27 mouse cellular contexts compared by ENCODE assay signal in the genomic region with DNA sequence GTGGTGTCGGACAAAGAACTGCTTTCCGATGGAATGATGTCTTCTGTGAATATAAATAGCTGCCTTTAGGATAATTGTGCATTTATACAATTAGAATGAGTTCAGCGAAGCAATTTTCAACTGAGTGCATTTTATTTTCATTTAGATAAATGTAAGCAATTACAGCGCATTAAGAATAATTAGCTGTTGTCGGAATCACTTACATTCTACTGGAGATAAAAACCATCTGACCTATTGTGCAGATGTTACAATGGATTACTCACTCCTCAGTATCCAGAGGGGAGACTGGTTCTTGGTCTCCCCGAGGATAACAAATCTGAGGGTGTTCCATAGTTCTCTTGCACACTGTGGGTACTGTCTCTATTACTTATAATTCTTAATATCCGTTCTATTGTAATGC. TPM values are rescaled to one million over a fixed set of nuclear protein-coding genes. Genes with fewer than 3 reads are reported as not detected.
A peak's percentile ranks its signal among the peaks of the same experiment; 100 is the strongest.
DNase-seq lines count a peak whose midpoint lies in the region; ATAC-seq and TF ChIP-seq lines count a peak whose summit lies in the region.
"Had no signal": no experiment of that assay in that cellular context is flagged by ENCODE, and none has a peak within 500 bp of the region (broad histone marks: within the 10 kb centered on the region; RNA-seq: fewer than 3 reads in every experiment).

No protein-coding gene starts in this region.

- H3K36me3 ChIP-seq in forebrain, embryonic 16.5 days (ENCODE audit: control insufficient read depth, insufficient read depth): peaks cover 11% of the 10 kb centered on the region
- H3K36me3 ChIP-seq in forebrain, embryonic 12.5 days (replicated peaks): peaks cover 58% of the 10 kb centered on the region
- peaks cover 10% of the 10 kb centered on the region for H3K36me3 ChIP-seq in midbrain, embryonic 11.5 days (ENCODE audit: control insufficient read depth, insufficient read depth, low read length)
- peaks cover 16% of the 10 kb centered on the region for H3K36me3 ChIP-seq in midbrain, embryonic 16.5 days (ENCODE audit: control insufficient read depth, insufficient read depth, low read length)
- peaks cover 54% of the 10 kb centered on the region for H3K36me3 ChIP-seq in liver, postnatal 0 days (replicated peaks; ENCODE audit: insufficient read depth, low read length)
- H3K36me3 ChIP-seq: G1E had no signal

- ATAC-seq in forebrain, embryonic 16.5 days: peak; percentile 47; the same call in 1 of the 2 replicates
- ATAC-seq in forebrain, embryonic 12.5 days (ENCODE audit: low FRiP score): no peak
- no peak for ATAC-seq in midbrain, embryonic 11.5 days (ENCODE audit: low FRiP score)
- ATAC-seq in midbrain, embryonic 16.5 days: no peak
- no peak for ATAC-seq in liver, postnatal 0 days
- ATAC-seq: forebrain, embryonic 15.5 days; hindbrain, embryonic 16.5 days; intestine, embryonic 15.5 days had no signal

- peak; percentile 59 for DNase-seq in midbrain, embryonic 11.5 days (ENCODE audit: low spot score, missing footprints)
- peak; percentile 57 for DNase-seq in brain, embryonic 14.5 days (ENCODE audit: low read depth)
- peak; percentile 36 for DNase-seq in retina, postnatal 1 day
- no peak for DNase-seq in liver, postnatal 0 days
- DNase-seq: adrenal gland, adult 2 months; adrenal gland, postnatal 14 days; B cell, adult 2 months; cerebellum, adult 11-12 months; cerebellum, adult 8-10 months; cerebellum, postnatal 10 days; cerebellum, postnatal 36 days; embryo, embryonic 11 days; gastrocnemius, adult 2 months; gastrocnemius, postnatal 14 days had no signal

- 52% methylated on average over 7 of the region's 7 CpGs for WGBS in forebrain, embryonic 16.5 days
- 72% methylated on average over 7 of the region's 7 CpGs for WGBS in forebrain, embryonic 12.5 days
- 91% methylated on average over 7 of the region's 7 CpGs for WGBS in midbrain, embryonic 11.5 days
- WGBS in midbrain, embryonic 16.5 days: 75% methylated on average over 7 of the region's 7 CpGs
- 80% methylated on average over 7 of the region's 7 CpGs for WGBS in liver, postnatal 0 days (ENCODE audit: insufficient replicate concordance)

- H3K9ac ChIP-seq in forebrain, embryonic 16.5 days (replicated peaks; ENCODE audit: low read depth, low read length): no peak overlapping the region
- no peak overlapping the region for H3K9ac ChIP-seq in forebrain, embryonic 12.5 days
- H3K9ac ChIP-seq in midbrain, embryonic 11.5 days (ENCODE audit: low read length): no peak overlapping the region
- H3K9ac ChIP-seq in midbrain, embryonic 16.5 days (ENCODE audit: low read depth, low read length): no peak overlapping the region
- H3K9ac ChIP-seq in liver, postnatal 0 days (replicated peaks): no peak overlapping the region
- H3K9ac ChIP-seq: embryonic facial prominence, embryonic 13.5 days; forebrain, embryonic 15.5 days; intestine, embryonic 15.5 days had no signal

- H3K9me3 ChIP-seq in forebrain, embryonic 16.5 days (ENCODE audit: control insufficient read depth, low read length): no peaks in the 10 kb centered on the region
- no peaks in the 10 kb centered on the region for H3K9me3 ChIP-seq in forebrain, embryonic 12.5 days
- H3K9me3 ChIP-seq in midbrain, embryonic 11.5 days (ENCODE audit: control insufficient read depth, low read length): no peaks in the 10 kb centered on the region
- no peaks in the 10 kb centered on the region for H3K9me3 ChIP-seq in midbrain, embryonic 16.5 days (replicated peaks; ENCODE audit: control insufficient read depth, low read length, poor library complexity, severe bottlenecking)
- no peaks in the 10 kb centered on the region for H3K9me3 ChIP-seq in liver, postnatal 0 days (ENCODE audit: low read length)
- H3K9me3 ChIP-seq: embryonic facial prominence, embryonic 10.5 days; embryonic facial prominence, embryonic 13.5 days; forebrain, embryonic 15.5 days; intestine, embryonic 15.5 days had no signal

- no peak for TF ChIP-seq EP300 in liver, postnatal 0 days (IDR thresholded peaks at IDR 0.05; ENCODE audit: low read depth)

- no peak overlapping the region for H3K4me3 ChIP-seq in forebrain, embryonic 16.5 days (replicated peaks; ENCODE audit: low read length)
- no peak overlapping the region for H3K4me3 ChIP-seq in forebrain, embryonic 12.5 days (replicated peaks)
- H3K4me3 ChIP-seq in midbrain, embryonic 11.5 days (ENCODE audit: low read depth, low read length): no peak overlapping the region
- H3K4me3 ChIP-seq in midbrain, embryonic 16.5 days (ENCODE audit: low read depth, low read length): no peak overlapping the region
- H3K4me3 ChIP-seq in liver, postnatal 0 days (ENCODE audit: low read depth, low read length): no peak overlapping the region
- H3K4me3 ChIP-seq: embryonic facial prominence, embryonic 10.5 days; embryonic facial prominence, embryonic 13.5 days; erythroblast, embryonic 14.5 days; forebrain, embryonic 15.5 days; gastrocnemius, adult 2 months; intestine, embryonic 15.5 days had no signal

- H3K4me2 ChIP-seq in forebrain, embryonic 16.5 days (ENCODE audit: low read length): no peak overlapping the region
- H3K4me2 ChIP-seq in forebrain, embryonic 12.5 days: no peak overlapping the region
- H3K4me2 ChIP-seq in midbrain, embryonic 11.5 days: no peak overlapping the region
- H3K4me2 ChIP-seq in midbrain, embryonic 16.5 days (ENCODE audit: low read length): no peak overlapping the region
- H3K4me2 ChIP-seq in liver, postnatal 0 days (ENCODE audit: low read depth, low read length): no peak overlapping the region
- H3K4me2 ChIP-seq: embryonic facial prominence, embryonic 13.5 days; forebrain, embryonic 15.5 days; heart, embryonic 11.5 days; intestine, embryonic 15.5 days had no signal

- no peak for TF ChIP-seq CTCF in brain, embryonic 14.5 days (IDR thresholded peaks at IDR 0.05; ENCODE audit: borderline replicate concordance, extremely low read depth, insufficient read depth, insufficient read length)
- no peak for TF ChIP-seq CTCF in liver, postnatal 0 days (IDR thresholded peaks at IDR 0.05; ENCODE audit: low read depth)

- TF ChIP-seq POLR2A in brain, embryonic 14.5 days (IDR thresholded peaks at IDR 0.05; ENCODE audit: borderline replicate concordance, extremely low read depth, insufficient read depth, insufficient read length, poor library complexity, severe bottlenecking): no peak

- H3K4me1 ChIP-seq in forebrain, embryonic 16.5 days (replicated peaks; ENCODE audit: control insufficient read depth, insufficient read depth, low read length): peaks cover 9% of the 10 kb centered on the region; the same call in 1 of the 2 replicates
- no peaks in the 10 kb centered on the region for H3K4me1 ChIP-seq in forebrain, embryonic 12.5 days
- H3K4me1 ChIP-seq in midbrain, embryonic 11.5 days (ENCODE audit: control insufficient read depth, insufficient read depth, low read length): no peaks in the 10 kb centered on the region
- 0 out of 2 replicates have a peak, but pooled peaks cover 4% of the 10 kb centered on the region for H3K4me1 ChIP-seq in midbrain, embryonic 16.5 days (ENCODE audit: control insufficient read depth, insufficient read depth, low read length)
- no peaks in the 10 kb centered on the region for H3K4me1 ChIP-seq in liver, postnatal 0 days (ENCODE audit: insufficient read depth)

- no peaks in the 10 kb centered on the region for H3K27me3 ChIP-seq in forebrain, embryonic 16.5 days (replicated peaks; ENCODE audit: control insufficient read depth, insufficient read depth, low read length)
- no peaks in the 10 kb centered on the region for H3K27me3 ChIP-seq in forebrain, embryonic 12.5 days
- no peaks in the 10 kb centered on the region for H3K27me3 ChIP-seq in midbrain, embryonic 11.5 days (ENCODE audit: control insufficient read depth, insufficient read depth, low read length)
- no peaks in the 10 kb centered on the region for H3K27me3 ChIP-seq in midbrain, embryonic 16.5 days (ENCODE audit: control insufficient read depth, insufficient read depth, low read depth, low read length)
- H3K27me3 ChIP-seq in liver, postnatal 0 days (ENCODE audit: insufficient read depth, low read length): no peaks in the 10 kb centered on the region
- H3K27me3 ChIP-seq: CH12.LX; forebrain, embryonic 15.5 days; intestine, embryonic 15.5 days had no signal

- no peak overlapping the region for H3K27ac ChIP-seq in forebrain, embryonic 16.5 days (ENCODE audit: low read length)
- H3K27ac ChIP-seq in forebrain, embryonic 12.5 days: no peak overlapping the region
- H3K27ac ChIP-seq in midbrain, embryonic 11.5 days (ENCODE audit: low read depth, low read length): no peak overlapping the region
- no peak overlapping the region for H3K27ac ChIP-seq in midbrain, embryonic 16.5 days (ENCODE audit: low read length)
- no peak overlapping the region for H3K27ac ChIP-seq in liver, postnatal 0 days (ENCODE audit: low read depth)
- H3K27ac ChIP-seq: embryonic facial prominence, embryonic 10.5 days; embryonic facial prominence, embryonic 13.5 days; forebrain, embryonic 15.5 days; gastrocnemius, adult 2 months; intestine, embryonic 15.5 days had no signal

RNA-seq across cellular contexts. Expression of a gene that starts 49.7 kb away (rescaled TPM):
- polyA plus RNA-seq in forebrain, embryonic 16.5 days (2015; fragmentation: Nextera tagmentation; extraction: Ambion mirVana): not detected in 2 replicates
- polyA plus RNA-seq in forebrain, embryonic 12.5 days (2016; fragmentation: Nextera tagmentation; extraction: Ambion mirVana): 0.19 TPM in 1 of 2 replicates, not detected in the other
- polyA plus RNA-seq in midbrain, embryonic 11.5 days (2014; fragmentation: Nextera tagmentation; extraction: Ambion mirVana): 0.08 TPM in 1 of 2 replicates, not detected in the other
- polyA plus RNA-seq in midbrain, embryonic 16.5 days (2015; fragmentation: Nextera tagmentation; extraction: Ambion mirVana): 0.09 TPM in 1 of 2 replicates, not detected in the other
- polyA plus RNA-seq in brain, embryonic 14.5 days (2012; rRNA removed): 0.05 and 0.09 TPM in 2 replicates
- 0.11 and 0.77 TPM in 2 replicates for polyA plus RNA-seq in liver, postnatal 0 days (2015; fragmentation: Nextera tagmentation; extraction: Ambion mirVana)
- polyA plus RNA-seq: adrenal gland, adult 2 months; embryonic facial prominence, embryonic 10.5 days; erythroblast, embryonic 14.5 days; frontal cortex, adult 2 months; G1E; hindbrain, embryonic 16.5 days had no signal
